Mouse (Mus musculus) spleen, adult 2 months (tissue): Measurements from ENCODE around the gene Vmn1r188.

Experiments used
- CTCF ChIP-seq: fragments of 200-500 bp; IDR thresholded peaks from 2 replicates; pipeline ENCODE4 v1.5.1; 2011; ENCODE audit warnings: mild to moderate bottlenecking, inconsistent platforms; ENCODE audit not compliant: insufficient read depth, insufficient read length, insufficient replicate concordance; ENCODE audit errors: extremely low read depth
- POLR2A ChIP-seq: fragments of 200-500 bp; IDR thresholded peaks from 2 replicates; pipeline ENCODE4 v1.6.1; 2011; ENCODE audit warnings: low read depth, low read length, inconsistent platforms

DNA sequence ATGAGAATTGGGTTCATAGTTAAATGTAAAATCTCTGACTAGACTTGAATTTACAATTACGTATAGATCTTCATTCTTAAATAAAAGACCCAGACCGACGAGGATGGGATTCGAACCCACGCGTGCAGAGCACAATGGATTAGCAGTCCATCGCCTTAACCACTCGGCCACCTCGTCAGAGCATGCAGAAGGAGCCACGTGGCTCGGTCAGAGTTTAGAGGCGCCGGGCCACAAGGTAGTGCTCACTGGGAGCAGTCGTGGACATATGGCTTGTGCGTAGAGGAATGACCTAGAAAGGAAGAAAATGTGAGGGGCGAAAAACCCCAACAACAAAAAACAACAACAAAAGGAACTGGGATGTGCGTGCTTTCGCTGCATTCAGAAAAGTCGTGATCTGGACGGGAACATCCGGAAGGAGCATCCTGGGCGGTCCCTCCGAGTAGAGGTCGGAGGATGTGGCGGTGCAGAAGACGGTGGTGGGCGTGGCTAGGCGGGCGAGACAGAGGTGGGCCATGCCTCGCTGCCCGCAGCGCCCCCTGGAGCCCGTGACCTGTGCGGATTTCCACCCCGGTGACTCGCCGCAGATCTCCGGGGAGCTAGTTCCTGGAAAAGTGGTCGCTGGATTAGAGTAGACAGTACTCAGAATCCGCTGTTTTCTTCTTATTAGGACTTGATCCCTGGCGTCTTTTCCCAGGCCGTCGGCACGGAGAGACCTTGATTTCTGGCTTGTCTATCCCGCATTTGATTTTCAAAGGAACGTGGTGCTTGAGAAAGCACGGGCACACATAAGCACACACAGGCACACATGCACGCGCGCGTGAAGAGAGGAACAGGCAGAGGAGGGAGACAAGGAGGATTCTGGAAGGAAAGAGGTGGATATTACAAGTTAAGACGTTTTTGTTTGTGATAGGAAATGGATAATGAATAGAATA lies 33.4 kb upstream of the Vmn1r188 start:
- TF ChIP-seq CTCF (peak; percentile 70; the same call in 1 of the 2 replicates), POLR2A (no peak)
